Mouse (Mus musculus): Measurements from ENCODE around the gene Mreg.

DNA sequence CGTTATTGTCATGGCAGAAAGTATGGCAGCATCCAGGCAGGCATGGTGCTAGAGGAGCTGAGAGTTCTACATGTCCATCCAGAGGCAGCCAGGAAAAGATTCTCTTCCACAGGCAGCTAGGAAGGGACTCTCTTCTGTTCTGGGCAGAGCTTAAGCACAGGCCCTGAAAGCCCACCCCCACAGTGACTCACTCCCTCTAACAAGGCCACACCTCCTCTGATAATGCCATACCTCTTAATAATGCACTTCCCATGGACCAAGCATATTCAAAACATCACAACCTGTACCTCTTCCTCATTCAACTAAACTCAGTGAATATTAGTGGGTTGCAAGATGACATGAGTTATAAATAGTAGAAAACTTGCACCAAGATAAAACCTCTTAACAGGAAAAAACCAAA is 39.7 kb upstream of the Mreg start:
- TF ChIP-seq CTCF (IDR thresholded peaks at IDR 0.05; ENCODE audit: low read depth, low read length) (no peak), POLR2A (IDR thresholded peaks at IDR 0.05; ENCODE audit: borderline replicate concordance, low read depth, low read length) (no peak)
